Mouse (Mus musculus): ENCODE measurements around the gene Glod5. TPM values are rescaled to one million over a fixed set of nuclear protein-coding genes. Genes with fewer than 3 reads are reported as not detected.

Glod5 gene
- polyA plus RNA-seq, 1 experiment from 2014 or later: 0.25 TPM

DNA sequence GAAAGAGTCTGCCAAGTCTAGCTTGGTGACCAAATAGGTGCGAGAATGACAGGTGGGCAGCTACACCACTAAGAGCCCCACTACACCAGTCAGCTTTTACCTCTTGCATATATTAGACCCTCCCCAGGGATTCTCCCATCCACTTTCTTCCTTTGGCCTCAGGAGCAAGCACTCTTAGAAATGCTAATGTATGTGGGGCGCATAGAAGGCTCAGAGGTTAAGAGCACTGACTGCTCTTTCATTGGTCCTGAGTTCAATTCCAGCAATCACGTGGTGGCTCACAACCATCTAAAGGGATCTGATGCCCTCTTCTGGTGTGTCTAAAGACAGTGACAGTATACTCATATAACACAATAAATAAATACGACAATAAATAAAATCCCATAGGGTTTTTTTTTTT, 15.3 kb downstream of the Glod5 start:
- H3K4me3 ChIP-seq: no peak overlapping the region

DNA sequence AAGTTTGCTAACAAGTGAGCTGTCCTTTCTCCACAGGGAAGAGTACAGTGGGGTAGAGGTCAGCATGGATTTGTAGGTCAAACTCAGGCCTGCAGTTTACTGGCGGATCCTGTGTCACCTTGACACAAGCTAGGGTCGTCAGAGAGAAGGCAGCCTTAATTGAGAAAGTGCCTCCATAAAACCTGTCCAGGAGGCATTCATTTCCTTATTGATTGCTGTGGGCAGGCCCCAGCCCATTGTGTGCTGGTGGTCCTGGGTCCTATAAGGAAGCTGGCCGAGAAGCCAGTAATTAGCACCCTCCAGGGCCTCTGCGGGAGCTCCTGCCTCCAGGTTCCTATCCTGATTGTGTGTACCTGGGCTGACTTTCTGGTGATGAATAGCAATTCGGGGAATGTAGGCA, 16.3 kb downstream of the Glod5 start:
- Histone ChIP-seq H3K9ac (no peak overlapping the region), H3K36me3 (no peaks in the 10 kb centered on the region), H3K4me3 (no peak overlapping the region), H3K9me3 (replicated peaks) (no peaks in the 10 kb centered on the region), H3K27ac (no peak overlapping the region; the same call in 1 of the 2 replicates), H3K4me2 (no peak overlapping the region), H3K27me3 (replicated peaks) (no peaks in the 10 kb centered on the region), H3K4me1 (peaks cover 22% of the 10 kb centered on the region)
- WGBS (ENCODE audit: insufficient replicate concordance): 54% methylated on average over 5 of the region's 5 CpGs
- ATAC-seq: no peak

More for the DNA sequence above, 15.3 kb downstream of the Glod5 start:
- Histone ChIP-seq H3K4me2 (no peak overlapping the region), H3K36me3 (no peaks in the 10 kb centered on the region), H3K27me3 (replicated peaks) (no peaks in the 10 kb centered on the region), H3K27ac (no peak overlapping the region), H3K9me3 (replicated peaks) (no peaks in the 10 kb centered on the region), H3K4me1 (peaks cover 24% of the 10 kb centered on the region), H3K9ac (no peak overlapping the region)
- WGBS (ENCODE audit: insufficient replicate concordance): 55% methylated on average over 4 of the region's 4 CpGs
- ATAC-seq: no peak

DNA sequence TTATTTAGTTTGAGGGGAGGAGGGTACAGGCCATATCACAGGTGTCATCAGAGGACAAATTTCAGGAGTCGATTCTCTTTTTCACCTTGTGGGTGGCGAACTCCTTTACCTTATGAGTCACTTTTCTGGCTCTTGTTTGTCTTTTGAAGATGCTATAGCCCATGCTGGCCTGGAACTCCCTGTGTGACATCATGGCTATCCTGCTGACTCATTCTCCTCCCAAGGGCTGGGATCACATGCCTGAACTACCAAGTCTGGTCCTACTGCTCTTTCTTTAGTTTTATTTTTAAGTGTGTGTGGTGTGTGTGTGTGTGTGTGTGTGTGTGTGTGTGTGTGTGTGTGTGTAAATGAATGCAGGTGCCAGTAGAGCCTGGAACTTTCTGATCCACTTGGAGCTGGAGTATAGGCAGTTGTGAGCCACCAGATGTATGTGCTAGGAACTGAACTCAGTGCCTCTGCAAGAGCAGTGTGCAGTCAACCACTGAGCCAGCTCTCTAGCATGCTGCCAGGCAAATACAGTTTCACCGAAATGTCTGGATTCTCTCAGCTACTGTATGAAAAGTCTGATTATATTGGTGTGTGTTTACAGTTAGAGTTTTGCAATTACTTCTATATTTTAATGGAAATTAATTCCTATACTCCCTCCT, 17.6 kb downstream of the Glod5 start:
- peaks cover 22% of the 10 kb centered on the region for H3K4me1 ChIP-seq
- H3K27me3 ChIP-seq (replicated peaks): no peaks in the 10 kb centered on the region
- H3K36me3 ChIP-seq: no peaks in the 10 kb centered on the region
- H3K4me2 ChIP-seq: no peak overlapping the region
- ATAC-seq: peak; percentile 85
- no peaks in the 10 kb centered on the region for H3K9me3 ChIP-seq (replicated peaks)
- H3K4me3 ChIP-seq: no peak overlapping the region
- H3K9ac ChIP-seq: no peak overlapping the region
- WGBS (ENCODE audit: insufficient replicate concordance): 76% methylated on average over 3 of the region's 3 CpGs
- H3K27ac ChIP-seq: peak overlapping the region; percentile 72

DNA sequence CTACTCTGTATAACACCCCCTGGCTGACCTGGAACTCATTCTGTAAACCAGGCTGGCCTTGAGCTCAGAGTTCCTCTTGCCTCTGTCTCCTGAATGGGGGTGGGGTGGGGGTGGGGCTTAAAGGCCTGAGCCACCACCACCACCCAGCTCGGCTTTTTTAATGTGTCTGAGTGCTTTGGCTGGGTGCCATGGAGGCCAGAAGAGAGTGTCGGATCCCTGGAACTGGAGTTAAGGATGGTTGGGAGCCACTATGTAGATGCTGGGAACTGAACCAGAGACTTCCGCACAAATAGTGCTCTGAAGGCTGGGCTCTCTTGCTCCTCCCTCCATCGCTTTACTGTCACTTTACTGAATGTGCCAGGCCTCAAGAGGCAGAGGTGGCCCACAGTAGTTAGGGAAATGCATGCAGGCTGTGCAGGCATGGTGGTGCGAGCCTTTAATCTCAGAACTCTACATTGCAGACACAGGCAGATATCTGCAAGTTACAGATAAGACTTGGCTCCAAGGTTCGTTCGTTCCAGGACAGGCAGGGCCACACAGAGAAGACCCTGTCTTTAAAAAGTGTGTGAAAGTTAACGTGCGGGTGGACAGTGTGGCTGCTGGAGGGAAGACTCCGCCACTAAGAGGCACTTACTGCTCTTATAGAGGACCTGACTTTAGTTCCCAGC, 25.1 kb downstream of the Glod5 start:
- peak overlapping the region; percentile 26; the same call in 1 of the 2 replicates for H3K4me3 ChIP-seq
- peak overlapping the region; percentile 56 for H3K9ac ChIP-seq
- peak; percentile 95 for ATAC-seq
- WGBS (ENCODE audit: insufficient replicate concordance): 19% methylated on average over 10 of the region's 10 CpGs
- no peaks in the 10 kb centered on the region for H3K9me3 ChIP-seq (replicated peaks)
- peak overlapping the region; percentile 65 for H3K4me2 ChIP-seq
- H3K27ac ChIP-seq: peak overlapping the region; percentile 95
- peaks cover 30% of the 10 kb centered on the region for H3K4me1 ChIP-seq
- no peaks in the 10 kb centered on the region for H3K36me3 ChIP-seq
- no peaks in the 10 kb centered on the region for H3K27me3 ChIP-seq (replicated peaks)

DNA sequence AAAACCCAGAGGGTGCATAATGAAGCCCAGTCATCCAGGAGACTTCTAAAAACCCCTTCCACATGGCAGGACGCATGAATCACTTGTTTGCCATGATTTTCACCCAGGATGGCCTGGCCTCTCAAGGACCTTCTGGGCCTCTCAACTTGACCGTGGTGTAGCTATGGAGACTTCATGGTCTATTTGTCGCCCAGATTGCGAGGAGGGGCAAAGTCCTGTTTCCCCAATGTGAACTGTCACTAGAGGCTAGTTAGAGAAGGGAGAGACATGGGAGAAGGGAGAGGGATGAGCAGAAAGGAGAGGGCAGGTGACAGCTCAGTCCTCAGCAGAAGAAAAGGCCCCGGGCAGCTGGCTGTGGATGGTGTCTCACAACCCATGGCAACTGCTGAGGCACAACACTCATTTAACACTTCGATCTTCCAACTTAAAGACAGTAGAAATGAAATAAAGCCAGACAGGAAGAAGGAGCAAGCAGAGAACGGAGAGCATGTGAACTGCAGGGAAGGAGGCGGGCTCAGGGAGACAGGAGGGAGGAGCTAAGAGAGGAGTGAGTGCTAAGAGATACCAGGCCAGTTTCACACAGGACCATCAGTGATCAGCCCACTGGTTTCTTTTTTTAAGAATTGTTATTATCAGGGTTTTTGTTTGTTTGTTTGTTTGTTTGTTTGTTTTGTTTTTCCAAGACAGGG, 25.8 kb downstream of the Glod5 start:
- H3K27me3 ChIP-seq (replicated peaks): no peaks in the 10 kb centered on the region
- H3K36me3 ChIP-seq: no peaks in the 10 kb centered on the region
- peak; percentile 81 for ATAC-seq
- H3K4me3 ChIP-seq: no peak overlapping the region
- H3K27ac ChIP-seq: peak overlapping the region; percentile 95
- peak overlapping the region; percentile 56 for H3K9ac ChIP-seq
- H3K4me2 ChIP-seq: peak overlapping the region; percentile 65
- H3K4me1 ChIP-seq: peaks cover 30% of the 10 kb centered on the region
- no peaks in the 10 kb centered on the region for H3K9me3 ChIP-seq (replicated peaks)
- 36% methylated on average over 8 of the region's 8 CpGs for WGBS (ENCODE audit: insufficient replicate concordance)

DNA sequence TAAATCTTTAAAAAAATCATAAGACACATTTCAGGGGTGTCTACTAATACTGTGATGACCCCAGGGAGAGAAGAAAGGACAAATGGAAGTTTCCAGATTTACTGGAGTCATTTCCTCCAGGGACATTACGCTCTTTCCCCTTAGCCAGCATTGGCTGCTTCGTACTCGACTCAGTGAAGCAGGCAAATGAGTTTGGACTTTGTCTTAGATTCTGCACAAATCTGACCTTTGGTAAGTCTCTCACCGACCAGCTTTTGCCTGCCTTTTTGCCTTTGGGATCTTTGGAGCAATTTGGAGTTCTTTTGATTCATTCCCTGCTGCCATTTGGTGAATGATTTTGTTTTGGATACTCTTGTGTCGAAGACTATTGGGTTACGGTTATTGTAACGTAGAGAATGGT, 36.9 kb downstream of the Glod5 start:
- no peak overlapping the region for H3K27ac ChIP-seq
- peaks cover 13% of the 10 kb centered on the region for H3K4me1 ChIP-seq
- ATAC-seq: no peak
- H3K4me3 ChIP-seq: no peak overlapping the region
- no peak overlapping the region for H3K9ac ChIP-seq
- H3K9me3 ChIP-seq (replicated peaks): no peaks in the 10 kb centered on the region
- H3K4me2 ChIP-seq: no peak overlapping the region
- no peaks in the 10 kb centered on the region for H3K36me3 ChIP-seq
- 71% methylated on average over 7 of the region's 7 CpGs for WGBS (ENCODE audit: insufficient replicate concordance)
- no peaks in the 10 kb centered on the region for H3K27me3 ChIP-seq (replicated peaks)

DNA sequence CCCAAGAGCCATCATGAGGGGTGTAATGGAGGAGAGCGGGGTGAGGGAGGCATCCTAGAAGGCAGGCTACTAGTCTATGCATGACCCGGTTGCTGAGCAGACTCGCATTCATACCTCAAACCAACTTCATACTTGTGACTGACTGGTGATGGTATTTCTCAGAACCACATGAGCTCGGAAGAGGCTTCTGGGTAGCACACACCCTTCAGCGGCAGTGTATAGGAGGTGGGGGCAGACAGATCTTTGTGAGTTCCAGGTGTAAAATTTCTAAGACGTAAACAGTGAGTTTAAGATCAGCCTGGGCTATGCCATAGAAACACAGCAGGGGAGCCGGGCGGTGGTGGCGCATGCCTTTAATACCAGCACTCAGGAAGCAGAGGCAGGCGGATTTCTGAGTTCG, 40.4 kb downstream of the Glod5 start, which contains the start of gene Gata1:
Gene Gata1, minus strand, starts transcription at position 180 of the 400 bp plus-strand sequence.
- Histone ChIP-seq H3K4me1 (peaks cover 23% of the 10 kb centered on the region), H3K4me2 (no peak within 1 kb of the TSS), H3K36me3 (no peaks in the 10 kb centered on the region), H3K9ac (no peak within 1 kb of the TSS), H3K27ac (no peak within 1 kb of the TSS), H3K27me3 (replicated peaks) (no peaks in the 10 kb centered on the region), H3K9me3 (replicated peaks) (no peaks in the 10 kb centered on the region), H3K4me3 (no peak within 1 kb of the TSS)
- no peak for ATAC-seq
- 82% methylated on average over 11 of the region's 11 CpGs for WGBS (ENCODE audit: insufficient replicate concordance)

DNA sequence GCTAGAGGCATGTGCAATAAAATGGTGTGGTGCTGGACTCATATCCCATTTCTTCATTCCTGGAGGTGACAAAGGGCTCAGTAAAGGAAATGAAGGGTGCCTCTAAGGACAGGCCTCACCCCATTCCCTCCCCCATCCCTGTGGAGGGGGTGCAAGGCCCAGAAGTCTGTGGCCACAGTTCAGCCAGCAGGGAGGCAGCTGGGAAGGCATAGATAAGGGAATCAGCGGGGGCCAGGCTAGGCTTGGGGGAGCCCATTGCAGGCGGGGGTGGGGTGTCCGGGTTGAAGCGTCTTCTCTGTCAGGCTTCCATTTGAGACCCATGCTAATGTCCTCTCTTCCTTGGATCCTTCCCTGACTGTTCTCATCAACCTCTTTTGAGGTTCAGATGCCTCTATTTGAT, 47.0 kb downstream of the Glod5 start:
- 18% methylated on average over 4 of the region's 4 CpGs for WGBS (ENCODE audit: insufficient replicate concordance)

DNA sequence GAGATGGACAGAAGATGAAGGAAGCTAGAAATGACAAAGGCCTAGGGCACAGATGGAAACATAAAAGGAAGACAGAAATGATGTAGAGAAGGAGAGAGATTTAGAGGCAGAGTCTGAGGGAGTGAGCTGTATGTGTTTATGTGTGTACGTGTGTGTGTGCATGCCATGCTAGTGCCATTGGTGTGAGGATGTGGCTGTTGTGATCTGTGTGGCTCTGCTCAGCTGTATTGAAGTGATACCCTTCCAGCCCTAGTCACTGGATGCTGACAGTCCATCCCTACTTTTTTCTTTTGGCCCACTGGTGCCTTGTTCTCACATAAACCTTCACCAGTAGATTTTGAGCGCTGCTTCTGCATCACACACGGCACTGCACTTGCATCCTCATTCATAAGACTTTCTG, 49.4 kb downstream of the Glod5 start:
- Histone ChIP-seq H3K36me3 (peaks cover 5% of the 10 kb centered on the region), H3K9me3 (replicated peaks) (no peaks in the 10 kb centered on the region), H3K27me3 (replicated peaks) (no peaks in the 10 kb centered on the region), H3K4me2 (peak overlapping the region; percentile 72), H3K4me3 (peak overlapping the region; percentile 73), H3K4me1 (peaks cover 48% of the 10 kb centered on the region), H3K9ac (peak overlapping the region; percentile 69), H3K27ac (peak overlapping the region; percentile 93)
- no peak for ATAC-seq
- 61% methylated on average over 3 of the region's 3 CpGs for WGBS (ENCODE audit: insufficient replicate concordance)

More for the DNA sequence above, 47.0 kb downstream of the Glod5 start:
- peak; percentile 89 for ATAC-seq
- Histone ChIP-seq H3K9ac (peak overlapping the region; percentile 53), H3K4me3 (peak overlapping the region; percentile 26), H3K4me1 (peaks cover 52% of the 10 kb centered on the region), H3K36me3 (no peaks in the 10 kb centered on the region), H3K27ac (peak overlapping the region; percentile 93), H3K4me2 (peak overlapping the region; percentile 72), H3K9me3 (replicated peaks) (no peaks in the 10 kb centered on the region), H3K27me3 (replicated peaks) (no peaks in the 10 kb centered on the region)

DNA sequence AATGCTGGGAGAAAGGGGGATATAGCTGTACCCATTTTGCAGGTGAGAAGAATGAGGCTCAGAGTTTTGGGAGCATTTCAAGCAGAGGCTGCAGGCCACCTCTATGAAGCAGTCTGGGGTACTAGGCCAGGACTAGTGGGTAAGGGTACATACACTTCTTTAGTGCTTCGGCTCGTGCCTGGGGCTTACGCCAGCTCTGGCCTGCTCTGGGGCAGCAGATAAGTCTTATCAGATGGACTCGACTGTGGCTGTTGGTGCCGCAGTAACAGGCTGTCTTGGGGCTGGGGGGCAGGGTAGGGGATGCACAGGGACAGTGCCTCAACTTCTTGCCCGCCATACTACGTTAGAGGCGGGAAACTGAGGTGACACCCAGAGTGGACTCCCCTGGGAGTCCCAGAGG, 50.1 kb downstream of the Glod5 start:
- Histone ChIP-seq H3K4me2 (peak overlapping the region; percentile 72), H3K36me3 (peaks cover 11% of the 10 kb centered on the region), H3K4me3 (peak overlapping the region; percentile 73), H3K4me1 (peaks cover 53% of the 10 kb centered on the region), H3K9ac (peak overlapping the region; percentile 69), H3K27ac (peak overlapping the region; percentile 93), H3K27me3 (replicated peaks) (no peaks in the 10 kb centered on the region), H3K9me3 (replicated peaks) (no peaks in the 10 kb centered on the region)
- ATAC-seq: peak; percentile 78
- WGBS (ENCODE audit: insufficient replicate concordance): 19% methylated on average over 8 of the region's 8 CpGs

DNA sequence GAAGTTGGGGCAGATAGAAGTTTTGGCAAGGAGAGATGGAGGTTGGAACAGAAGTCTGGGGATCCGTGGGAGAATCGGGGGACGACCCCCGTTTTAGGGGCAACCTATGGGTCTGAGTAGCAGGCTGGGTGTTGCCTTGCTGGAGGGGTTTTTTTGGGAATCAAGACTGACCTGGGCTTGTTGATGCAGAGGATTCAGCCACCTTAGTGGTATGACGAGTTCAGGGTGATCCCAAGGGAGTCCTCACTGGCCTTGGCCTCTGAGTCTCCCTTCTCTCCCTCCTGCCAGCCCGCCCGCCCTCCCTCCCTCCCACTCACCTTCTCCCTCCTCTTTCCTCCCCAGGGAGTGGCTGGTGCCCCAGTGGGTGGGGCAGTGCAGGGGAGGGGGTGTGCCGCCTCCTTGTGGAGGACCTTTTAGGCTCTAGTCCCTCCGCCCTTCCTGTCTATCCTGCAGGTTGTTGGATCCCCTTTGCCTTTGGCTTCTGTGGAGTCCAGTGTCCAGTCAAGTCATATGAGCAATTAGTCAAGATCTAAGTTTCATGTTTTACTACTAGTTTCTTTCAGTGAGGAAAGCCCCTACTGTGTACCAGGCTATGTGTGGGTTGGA, 50.6 kb downstream of the Glod5 start:
- WGBS (ENCODE audit: insufficient replicate concordance): 45% methylated on average over 5 of the region's 9 CpGs
- H3K36me3 ChIP-seq: peaks cover 16% of the 10 kb centered on the region
- no peaks in the 10 kb centered on the region for H3K9me3 ChIP-seq (replicated peaks)
- peak overlapping the region; percentile 93 for H3K27ac ChIP-seq
- peak overlapping the region; percentile 82 for H3K9ac ChIP-seq
- no peaks in the 10 kb centered on the region for H3K27me3 ChIP-seq (replicated peaks)
- H3K4me3 ChIP-seq: peak overlapping the region; percentile 73
- ATAC-seq: peak; percentile 83
- peaks cover 53% of the 10 kb centered on the region for H3K4me1 ChIP-seq
- H3K4me2 ChIP-seq: peak overlapping the region; percentile 72

DNA sequence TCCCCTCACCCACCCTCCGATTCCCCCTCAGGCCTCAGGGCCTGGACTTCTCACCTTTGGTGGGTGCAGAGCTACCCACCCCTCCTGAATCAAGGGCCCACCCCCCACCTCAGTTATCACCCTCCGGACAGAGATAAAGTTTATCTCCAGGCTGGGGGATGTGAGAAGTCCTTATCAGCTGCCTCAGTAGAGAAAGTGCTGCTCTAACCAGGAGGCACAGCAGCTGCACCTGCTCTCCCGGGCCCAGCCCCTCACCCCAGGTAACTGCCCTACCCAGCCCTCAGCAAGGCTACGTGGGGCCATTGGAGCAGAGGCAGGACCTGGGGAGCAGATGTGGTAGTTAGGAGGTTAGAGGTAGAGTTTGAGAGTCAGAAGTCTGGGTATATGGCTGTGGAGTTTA, 52.1 kb downstream of the Glod5 start:
- Histone ChIP-seq H3K4me2 (peak overlapping the region; percentile 72), H3K9me3 (replicated peaks) (no peaks in the 10 kb centered on the region), H3K27me3 (replicated peaks) (no peaks in the 10 kb centered on the region), H3K4me1 (peaks cover 48% of the 10 kb centered on the region), H3K4me3 (peak overlapping the region; percentile 73), H3K27ac (peak overlapping the region; percentile 93), H3K36me3 (peaks cover 30% of the 10 kb centered on the region), H3K9ac (peak overlapping the region; percentile 82)
- WGBS (ENCODE audit: insufficient replicate concordance): 19% methylated on average over 4 of the region's 4 CpGs
- ATAC-seq: peak; percentile 40
